Comparison of ENCODE assay signal across 20 mouse cellular contexts in genomic region chr19:56689493-56689892, GRCm38 (mm10). TPM values are rescaled to one million over a fixed set of nuclear protein-coding genes. Genes with fewer than 3 reads are reported as not detected.
"Had no signal": no experiment of that assay in that cellular context is flagged by ENCODE, and none has a peak within 500 bp of the region (broad histone marks: within the 10 kb centered on the region; RNA-seq: fewer than 3 reads in every experiment).

No protein-coding gene starts in this region.

- H3K9ac ChIP-seq: limb, embryonic 13.5 days; liver, embryonic 15.5 days; neural tube, embryonic 13.5 days; stomach, embryonic 15.5 days had no signal

- H3K4me3 ChIP-seq: limb, embryonic 13.5 days; liver, embryonic 15.5 days; neural tube, embryonic 13.5 days; stomach, embryonic 15.5 days had no signal

- H3K36me3 ChIP-seq: limb, embryonic 13.5 days; liver, embryonic 15.5 days; neural tube, embryonic 13.5 days; stomach, embryonic 15.5 days had no signal

- H3K27me3 ChIP-seq: limb, embryonic 13.5 days; liver, embryonic 15.5 days; neural tube, embryonic 13.5 days; stomach, embryonic 15.5 days had no signal

- DNase-seq: kidney, adult 18-20 months; kidney, adult 9 months; kidney, postnatal 14 days; kidney, postnatal 4 days; left cerebral cortex, postnatal 4 days; liver; lung, adult 2 months; lung, postnatal 14 days; lung, postnatal 4 days; midbrain, embryonic 14.5 days; retina, postnatal 1 day; right cerebral cortex, postnatal 25 days; spleen, adult 18-20 months; thymus, postnatal 25 days had no signal

- H3K9me3 ChIP-seq: limb, embryonic 13.5 days; liver, embryonic 15.5 days; neural tube, embryonic 13.5 days; stomach, embryonic 15.5 days had no signal

- H3K4me2 ChIP-seq: limb, embryonic 13.5 days; liver, embryonic 15.5 days; midbrain, embryonic 11.5 days; neural tube, embryonic 13.5 days; stomach, embryonic 15.5 days had no signal

- H3K27ac ChIP-seq: limb, embryonic 13.5 days; liver, embryonic 15.5 days; neural tube, embryonic 13.5 days; stomach, embryonic 15.5 days had no signal

RNA-seq across cellular contexts. Expression of gene Adrb1, which starts 32.5 kb away (rescaled TPM):
- total RNA-seq: megakaryocyte-erythroid progenitor cell, adult 5-6 weeks had no signal
